Mouse (Mus musculus) embryonic fibroblast, embryonic 13.5 days (primary cell): ENCODE measurements around the gene Irf3.

ENCODE experiments used
- CTCF ChIP-seq: IDR thresholded peaks from 2 replicates; pipeline ENCODE4 v1.5.1; 2011; ENCODE audit warnings: mild to moderate bottlenecking, control low read depth, low read length, moderate library complexity, borderline replicate concordance; ENCODE audit not compliant: insufficient read depth
- POLR2A ChIP-seq: IDR thresholded peaks from 2 replicates; pipeline ENCODE4 v1.6.1; 2011; ENCODE audit warnings: low read depth, mild to moderate bottlenecking, control low read depth, low read length, moderate library complexity

- TF ChIP-seq POLR2A (no peak), CTCF (no peak)
Observed at GRCm38 (mm10) chr7:45028351-45028750, 30.9 kb downstream of the Irf3 start.
